Mouse (Mus musculus) forebrain, embryonic 16.5 days (tissue): ENCODE data around the gene Cd151. TPM values are rescaled to one million over a fixed set of nuclear protein-coding genes. Genes with fewer than 3 reads are reported as not detected.

Source experiments
- ATAC-seq: fragments of 200-750 bp; cut with Nextera tagmentation; 2 replicates; pipeline ENCODE4 v1.8.0; 2017; ENCODE audit warnings: mild to moderate bottlenecking, moderate library complexity
- H3K27ac ChIP-seq: fragments of 300-500 bp; sonication (generic); 2 replicates; pipeline ENCODE4 v1.5.1; 2014; ENCODE audit warnings: low read length, control low read depth
- H3K27me3 ChIP-seq: fragments of 300-500 bp; sonication (generic); replicated peaks from 2 replicates; pipeline ENCODE4 v1.6.1; 2014; ENCODE audit warnings: low read length; ENCODE audit not compliant: control insufficient read depth, insufficient read depth
- H3K36me3 ChIP-seq: fragments of 300-500 bp; sonication (generic); 2 replicates; pipeline ENCODE4 v1.6.1; 2014; ENCODE audit not compliant: control insufficient read depth, insufficient read depth
- H3K4me1 ChIP-seq: fragments of 300-500 bp; sonication (generic); replicated peaks from 2 replicates; pipeline ENCODE4 v1.6.1; 2014; ENCODE audit warnings: low read length; ENCODE audit not compliant: control insufficient read depth, insufficient read depth
- H3K4me2 ChIP-seq: fragments of 300-500 bp; sonication (generic); 2 replicates; pipeline ENCODE4 v1.6.1; 2014; ENCODE audit warnings: mild to moderate bottlenecking, low read length, control low read depth
- H3K4me3 ChIP-seq: fragments of 300-500 bp; sonication (generic); replicated peaks from 2 replicates; pipeline ENCODE4 v1.5.1; 2014; ENCODE audit warnings: mild to moderate bottlenecking, low read length, control low read depth
- H3K9ac ChIP-seq: fragments of 300-500 bp; sonication (generic); replicated peaks from 2 replicates; pipeline ENCODE4 v1.6.1; 2014; ENCODE audit warnings: low read depth, low read length, control low read depth
- H3K9me3 ChIP-seq: fragments of 300-500 bp; sonication (generic); 2 replicates; pipeline ENCODE4 v1.6.1; 2016; ENCODE audit warnings: low read length; ENCODE audit not compliant: control insufficient read depth
- WGBS: fragments of 180-500 bp; shearing (Covaris S2); extraction: QIAGEN DNeasy Blood & Tissue Kit; methylation state at CpG from one replicate; pipeline ENCODE4 v1.1.7; 2014; 5-methylcytosine and 5-hydroxymethylcytosine counted together
- polyA plus RNA-seq: library from polyadenylated mRNA; unstranded; fragments of >200 nt; fragmentation: Nextera tagmentation; extraction: Ambion mirVana; gene quantifications from 2 replicates; pipeline ENCODE4 v1.2.1, GENCODE M21; 2015

The Cd151 gene
- polyA plus RNA-seq, 1 experiment from 2014 or later = 20.8 TPM

- ATAC-seq = no peak
- Histone ChIP-seq H3K4me3 (no peak overlapping the region), H3K36me3 (peaks cover 3% of the 10 kb centered on the region; the same call in 1 of the 2 replicates), H3K4me2 (no peak overlapping the region), H3K27me3 (no peaks in the 10 kb centered on the region), H3K9ac (no peak overlapping the region), H3K4me1 (no peaks in the 10 kb centered on the region), H3K9me3 (no peaks in the 10 kb centered on the region), H3K27ac (no peak overlapping the region)
- WGBS = 90% methylated on average over 4 of the region's 4 CpGs
Observed at GRCm38 (mm10) chr7:141517638-141518037, 50.4 kb downstream of the Cd151 start.

GRCm38 (mm10) chr7:141518296-141518695, 51.1 kb downstream of the Cd151 start:
- no peak for ATAC-seq
- H3K4me2 ChIP-seq = no peak overlapping the region
- no peaks in the 10 kb centered on the region for H3K9me3 ChIP-seq
- peaks cover 3% of the 10 kb centered on the region; the same call in 1 of the 2 replicates for H3K36me3 ChIP-seq
- H3K27ac ChIP-seq = no peak overlapping the region
- no peaks in the 10 kb centered on the region for H3K4me1 ChIP-seq
- no peak overlapping the region for H3K4me3 ChIP-seq
- 85% methylated on average over 5 of the region's 5 CpGs for WGBS
- no peak overlapping the region for H3K9ac ChIP-seq
- H3K27me3 ChIP-seq = no peaks in the 10 kb centered on the region

DNA sequence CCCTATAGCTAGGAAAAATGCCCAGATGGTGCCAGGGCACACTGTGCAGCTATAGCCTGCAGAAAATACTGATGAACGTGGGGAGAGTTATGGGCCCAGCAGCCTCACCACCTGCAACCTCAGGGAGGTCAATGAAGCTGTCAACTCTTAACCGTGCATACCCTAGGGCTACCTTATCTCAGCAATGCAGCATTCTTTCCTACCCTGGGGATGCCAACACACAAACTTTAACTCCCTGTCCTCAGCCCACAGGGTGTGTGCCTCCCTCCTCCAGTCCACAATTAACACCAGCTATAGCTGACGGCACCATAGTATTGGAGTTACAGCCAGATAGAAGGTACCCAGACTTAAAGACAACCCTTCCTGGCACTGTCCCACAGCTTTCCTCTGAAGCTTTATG, 51.7 kb downstream of the Cd151 start:
- no peak overlapping the region for H3K9ac ChIP-seq
- H3K9me3 ChIP-seq = no peaks in the 10 kb centered on the region
- WGBS = 76% methylated on average over 3 of the region's 3 CpGs

GRCm38 (mm10) chr7:141519795-141520194, 52.6 kb downstream of the Cd151 start:
- Histone ChIP-seq H3K27me3 (no peaks in the 10 kb centered on the region), H3K4me1 (no peaks in the 10 kb centered on the region), H3K36me3 (peaks cover 3% of the 10 kb centered on the region; the same call in 1 of the 2 replicates), H3K27ac (no peak overlapping the region), H3K4me2 (no peak overlapping the region), H3K9ac (no peak overlapping the region), H3K9me3 (no peaks in the 10 kb centered on the region), H3K4me3 (no peak overlapping the region)
- WGBS = 62% methylated on average over 1 of the region's 1 CpGs
- ATAC-seq = no peak

More for the DNA sequence above, 51.7 kb downstream of the Cd151 start:
- H3K36me3 ChIP-seq = peaks cover 3% of the 10 kb centered on the region; the same call in 1 of the 2 replicates
- no peak overlapping the region for H3K27ac ChIP-seq
- H3K4me2 ChIP-seq = no peak overlapping the region
- no peak overlapping the region for H3K4me3 ChIP-seq
- H3K27me3 ChIP-seq = no peaks in the 10 kb centered on the region
- ATAC-seq = no peak
- H3K4me1 ChIP-seq = no peaks in the 10 kb centered on the region

Other genes with a start within 250 kb of the Cd151 start
- gene Phrf1, start 238.6 kb upstream of the Cd151 start, polyA plus RNA-seq = 90.2 and 96.1 TPM in 2 replicates
- gene Irf7, start 200.9 kb upstream of the Cd151 start, polyA plus RNA-seq = 0.76 and 1.9 TPM in 2 replicates
- not detected in 2 replicates for gene Cdhr5, start 190.6 kb upstream of the Cd151 start, polyA plus RNA-seq
- gene Sct, start 188.3 kb upstream of the Cd151 start, polyA plus RNA-seq = 0.55 and 2.0 TPM in 2 replicates
- 0.47 and 0.52 TPM in 2 replicates for gene Drd4, start 175.4 kb upstream of the Cd151 start, polyA plus RNA-seq
- gene Deaf1, start 139.7 kb upstream of the Cd151 start, polyA plus RNA-seq = 144 and 164 TPM in 2 replicates
- gene Tmem80, start 139.7 kb upstream of the Cd151 start, polyA plus RNA-seq = 53.6 and 62.2 TPM in 2 replicates
- gene Eps8l2, start 128.5 kb upstream of the Cd151 start, polyA plus RNA-seq = 0.67 and 0.93 TPM in 2 replicates
- 342 and 375 TPM in 2 replicates for gene Taldo1, start 75.2 kb upstream of the Cd151 start, polyA plus RNA-seq
- gene Gatd1, start 53.3 kb upstream of the Cd151 start, polyA plus RNA-seq = 56.4 and 65.9 TPM in 2 replicates
- 52.4 and 70.3 TPM in 2 replicates for gene Cend1, start 37.9 kb upstream of the Cd151 start, polyA plus RNA-seq
- gene Slc25a22, start 29.5 kb upstream of the Cd151 start, polyA plus RNA-seq = 88.4 and 111 TPM in 2 replicates
- 7.9 and 9.9 TPM in 2 replicates for gene Pidd1, start 23.4 kb upstream of the Cd151 start, polyA plus RNA-seq
- 684 and 749 TPM in 2 replicates for gene Rplp2, start 20.0 kb upstream of the Cd151 start, polyA plus RNA-seq
- 20.5 and 23.2 TPM in 2 replicates for gene Pnpla2, start 12.2 kb upstream of the Cd151 start, polyA plus RNA-seq
- gene Cracr2b, start 6.3 kb upstream of the Cd151 start, polyA plus RNA-seq = 5.2 and 5.3 TPM in 2 replicates
- 60.7 and 61.9 TPM in 2 replicates for gene Polr2l, start 7.7 kb downstream of the Cd151 start, polyA plus RNA-seq
- gene Tspan4, start 7.8 kb downstream of the Cd151 start, polyA plus RNA-seq = 29.8 and 31.8 TPM in 2 replicates
- gene Chid1, start 72.5 kb downstream of the Cd151 start, polyA plus RNA-seq = 31.2 and 35.6 TPM in 2 replicates
- gene Ap2a2, start 94.8 kb downstream of the Cd151 start, polyA plus RNA-seq = 123 TPM in 2 replicates
- gene Muc6, start 187.9 kb downstream of the Cd151 start, polyA plus RNA-seq = 0.15 and 0.20 TPM in 2 replicates
- 0.18 and 0.47 TPM in 2 replicates for gene Muc2, start 222.9 kb downstream of the Cd151 start, polyA plus RNA-seq